Mouse (Mus musculus): ENCODE results near the gene Xirp1. TPM values are rescaled to one million over a fixed set of nuclear protein-coding genes. Genes with fewer than 3 reads are reported as not detected.

Xirp1 gene
- polyA plus RNA-seq, 1 experiment from 2014 or later: not detected

DNA sequence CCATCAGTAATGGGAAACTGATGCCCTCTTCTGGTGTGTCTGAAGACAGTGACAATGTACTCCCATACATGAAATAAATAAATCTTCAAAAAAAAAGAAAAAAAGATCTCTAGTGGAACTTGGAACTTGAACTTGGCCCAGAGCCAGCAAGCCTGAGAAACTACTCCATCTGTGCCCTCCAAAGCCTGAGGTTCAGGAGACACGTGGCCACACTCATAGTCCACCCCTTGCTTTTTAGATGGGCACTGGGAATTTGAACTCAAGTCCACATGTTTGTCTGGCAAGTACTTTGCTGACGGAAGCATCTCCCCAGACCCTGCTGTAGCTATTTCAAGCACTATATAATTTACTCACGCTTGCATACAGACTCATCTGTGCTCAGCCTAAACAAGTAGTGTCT, 58.2 kb downstream of the Xirp1 start:
- Histone ChIP-seq H3K9ac (replicated peaks; ENCODE audit: low read length) (no peak overlapping the region), H3K36me3 (ENCODE audit: control insufficient read depth, insufficient read depth, low read length) (no peaks in the 10 kb centered on the region), H3K9me3 (ENCODE audit: control insufficient read depth, low read length) (no peaks in the 10 kb centered on the region), H3K27me3 (ENCODE audit: control insufficient read depth, insufficient read depth, low read length) (no peaks in the 10 kb centered on the region; the same call in 1 of the 2 replicates), H3K27ac (replicated peaks; ENCODE audit: low read depth, low read length) (no peak overlapping the region), H3K4me3 (replicated peaks; ENCODE audit: low read depth, low read length) (no peak overlapping the region), H3K4me1 (ENCODE audit: control insufficient read depth, insufficient read depth, low read length) (no peaks in the 10 kb centered on the region), H3K4me2 (ENCODE audit: low read length) (no peak overlapping the region)
- 80% methylated on average over 3 of the region's 3 CpGs for WGBS
- no peak for DNase-seq
- ATAC-seq (ENCODE audit: low FRiP score, low TSS enrichment): no peak

DNA sequence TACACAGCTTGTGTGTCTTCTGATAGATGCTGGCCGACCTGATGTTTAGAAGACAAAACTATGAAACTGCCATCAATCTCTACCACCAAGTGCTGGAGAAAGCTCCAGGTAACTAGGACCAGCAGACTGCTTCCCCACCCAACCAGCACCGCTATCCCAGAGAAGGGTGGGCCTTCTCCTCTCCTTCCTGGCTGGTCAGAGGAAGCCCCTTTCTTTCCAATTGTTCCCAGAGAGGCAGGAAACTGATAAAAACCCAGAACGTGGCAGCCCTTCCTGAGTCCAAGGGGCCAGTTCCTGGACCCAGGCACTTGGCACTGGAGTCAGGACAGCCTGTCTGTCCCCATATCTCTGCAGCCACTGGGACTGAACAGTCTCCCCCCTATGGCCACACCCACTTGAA, 59.2 kb downstream of the Xirp1 start:
- Histone ChIP-seq H3K9ac (replicated peaks; ENCODE audit: low read length) (no peak overlapping the region), H3K4me3 (replicated peaks; ENCODE audit: low read depth, low read length) (no peak overlapping the region), H3K27ac (replicated peaks; ENCODE audit: low read depth, low read length) (no peak overlapping the region), H3K9me3 (ENCODE audit: control insufficient read depth, low read length) (no peaks in the 10 kb centered on the region), H3K4me2 (ENCODE audit: low read length) (no peak overlapping the region), H3K36me3 (ENCODE audit: control insufficient read depth, insufficient read depth, low read length) (no peaks in the 10 kb centered on the region), H3K27me3 (ENCODE audit: control insufficient read depth, insufficient read depth, low read length) (no peaks in the 10 kb centered on the region; the same call in 1 of the 2 replicates), H3K4me1 (ENCODE audit: control insufficient read depth, insufficient read depth, low read length) (no peaks in the 10 kb centered on the region)
- DNase-seq (no peak), ATAC-seq (ENCODE audit: low FRiP score, low TSS enrichment) (no peak)
- WGBS: 85% methylated on average over 3 of the region's 3 CpGs

Other genes with a start within 250 kb of the Xirp1 start
- 0.13 and 0.29 TPM in 2 replicates for gene Scn11a, start 198.1 kb downstream of the Xirp1 start, polyA plus RNA-seq (2014; fragmentation: Nextera tagmentation; extraction: Ambion mirVana)
- gene Wdr48, start 128.7 kb downstream of the Xirp1 start, polyA plus RNA-seq (2014; fragmentation: Nextera tagmentation; extraction: Ambion mirVana): 65.5 and 75.6 TPM in 2 replicates
- 25.2 and 31.7 TPM in 2 replicates for gene Gorasp1, start 86.0 kb downstream of the Xirp1 start, polyA plus RNA-seq (2014; fragmentation: Nextera tagmentation; extraction: Ambion mirVana)
- 0.45 and 0.49 TPM in 2 replicates for gene Ttc21a, start 86.0 kb downstream of the Xirp1 start, polyA plus RNA-seq (2014; fragmentation: Nextera tagmentation; extraction: Ambion mirVana)
- 0.67 and 2.2 TPM in 2 replicates for gene Csrnp1, start 38.9 kb downstream of the Xirp1 start, polyA plus RNA-seq (2014; fragmentation: Nextera tagmentation; extraction: Ambion mirVana)
- gene Cx3cr1, start 46.3 kb upstream of the Xirp1 start, polyA plus RNA-seq (2014; fragmentation: Nextera tagmentation; extraction: Ambion mirVana): 3.4 and 5.0 TPM in 2 replicates
- not detected in 2 replicates for gene Ccr8, start 68.5 kb upstream of the Xirp1 start, polyA plus RNA-seq (2014; fragmentation: Nextera tagmentation; extraction: Ambion mirVana)
- 36.8 and 43.2 TPM in 2 replicates for gene Slc25a38, start 86.8 kb upstream of the Xirp1 start, polyA plus RNA-seq (2014; fragmentation: Nextera tagmentation; extraction: Ambion mirVana)
- gene Rpsa, start 104.1 kb upstream of the Xirp1 start, polyA plus RNA-seq (2014; fragmentation: Nextera tagmentation; extraction: Ambion mirVana): 1,176 and 1,335 TPM in 2 replicates
- not detected in 2 replicates for gene Mobp, start 126.1 kb upstream of the Xirp1 start, polyA plus RNA-seq (2014; fragmentation: Nextera tagmentation; extraction: Ambion mirVana)